Mouse (Mus musculus): Measurements from ENCODE around the gene Cdc42bpg. TPM values are rescaled to one million over a fixed set of nuclear protein-coding genes. Genes with fewer than 3 reads are reported as not detected.

Gene Cdc42bpg
- total and polyA plus RNA-seq, 3 experiments: 0.79 to 4.2 (median 2.3) TPM

DNA sequence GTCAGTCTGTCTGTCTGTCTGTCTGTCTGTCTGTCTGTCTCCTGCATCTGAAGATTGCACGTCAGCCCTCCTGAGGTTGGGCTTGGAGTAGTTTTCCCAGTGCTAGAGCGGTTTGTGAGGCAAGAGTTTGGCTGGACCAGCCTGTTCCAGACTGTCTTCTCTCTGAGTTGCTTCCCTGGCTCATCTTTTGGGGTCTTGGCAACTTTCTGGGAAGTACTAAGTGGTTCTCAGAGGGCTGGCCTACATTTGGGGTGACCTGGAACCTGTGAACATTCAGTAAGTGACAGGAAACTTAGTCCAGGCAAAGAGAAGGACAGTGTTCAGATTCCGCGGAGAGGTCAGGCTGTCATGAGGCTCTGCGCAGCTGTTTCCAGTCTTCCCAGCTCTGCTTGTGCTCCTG, 14.0 kb upstream of the Cdc42bpg start:
- in situ Hi-C loops (cut with MboI; ENCODE audit: low pct_ligation_motif_present, low pct_unique_long_range_greater_than_20kb, low sequenced_read_pairs): no loop called here
- peak overlapping the region; percentile 79 for H3K27ac ChIP-seq (ENCODE audit: insufficient read depth, low read depth)
- TF ChIP-seq TBP (conservative IDR thresholded peaks at IDR 0.05; ENCODE audit: low read depth, low read length) (no peak), KAT2A (IDR thresholded peaks at IDR 0.05; ENCODE audit: insufficient replicate concordance, low read length) (no peak), PAX5 (IDR thresholded peaks at IDR 0.05; ENCODE audit: low read length) (no peak), SIN3A (IDR thresholded peaks at IDR 0.05; ENCODE audit: low read length) (no peak), BHLHE40 (IDR thresholded peaks at IDR 0.05; ENCODE audit: low read depth, low read length) (no peak), USF1 (IDR thresholded peaks at IDR 0.05; ENCODE audit: low read depth, low read length) (no peak), JUN (IDR thresholded peaks at IDR 0.05; ENCODE audit: insufficient read depth, low read depth, low read length) (no peak), MAFK (IDR thresholded peaks at IDR 0.05; ENCODE audit: insufficient replicate concordance, low read length) (no peak), NELFE (IDR thresholded peaks at IDR 0.05; ENCODE audit: low read depth, low read length) (no peak), ZMIZ1 (IDR thresholded peaks at IDR 0.05; ENCODE audit: low read depth, low read length) (no peak), ZKSCAN1 (IDR thresholded peaks at IDR 0.05; ENCODE audit: borderline replicate concordance, low read depth, low read length) (no peak), CTCF (conservative IDR thresholded peaks at IDR 0.05 in 1 of 2, IDR thresholded peaks at IDR 0.05 in 1 of 2; ENCODE audit: low read depth in 2 of 2, low read length in 2 of 2) (no peak)

DNA sequence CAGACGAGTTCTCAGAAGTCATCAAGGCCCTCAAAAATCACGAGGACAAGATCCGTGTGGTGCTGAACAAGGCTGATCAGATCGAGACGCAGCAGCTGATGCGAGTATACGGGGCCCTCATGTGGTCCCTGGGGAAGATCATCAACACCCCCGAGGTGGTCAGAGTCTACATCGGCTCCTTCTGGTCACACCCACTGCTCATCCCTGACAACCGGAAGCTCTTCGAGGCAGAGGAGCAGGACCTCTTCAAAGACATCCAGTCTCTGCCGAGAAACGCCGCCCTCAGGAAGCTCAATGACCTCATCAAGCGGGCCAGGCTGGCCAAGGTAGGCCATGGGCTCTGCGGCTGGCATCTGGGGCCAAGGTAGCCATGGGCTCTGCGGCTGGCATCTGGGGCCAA, 12.0 kb upstream of the Cdc42bpg start:
- in situ Hi-C loops (cut with MboI; ENCODE audit: low pct_ligation_motif_present, low pct_unique_long_range_greater_than_20kb, low sequenced_read_pairs) (no loop called here), dilution Hi-C loops (cut with MboI; ENCODE audit: extremely low pct_ligation_motif_present, extremely low pct_unique_long_range_greater_than_20kb, low sequenced_read_pairs) (no loop called here)
- no peaks in the 10 kb centered on the region for H3K9me3 ChIP-seq (replicated peaks; ENCODE audit: low read length)
- peaks cover 80% of the 10 kb centered on the region for H3K79me2 ChIP-seq (replicated peaks; ENCODE audit: control insufficient read depth, extremely low read depth, insufficient read depth, poor library complexity, severe bottlenecking)
- no peak overlapping the region for H3K9ac ChIP-seq (ENCODE audit: insufficient read depth, low read depth)
- peaks cover 78 to 97% of the 10 kb centered on the region in 2 experiments for H3K4me1 ChIP-seq (ENCODE audit: control insufficient read depth in 1 of 2, insufficient read depth in 2 of 2)
- H3K27ac ChIP-seq (ENCODE audit: insufficient read depth, low read depth): peak overlapping the region; percentile 68
- no peak overlapping the region for H3K4me3 ChIP-seq (replicated peaks in 1 of 3; ENCODE audit: low read depth in 2 of 3, low read length in 2 of 3, poor library complexity in 1 of 3)
- H3K27me3 ChIP-seq (replicated peaks): no peaks in the 10 kb centered on the region
- TF ChIP-seq BHLHE40 (IDR thresholded peaks at IDR 0.05; ENCODE audit: low read depth, low read length): no peak
- TF ChIP-seq ELF1 (IDR thresholded peaks at IDR 0.05; ENCODE audit: low read depth, low read length): no peak
- TF ChIP-seq SIN3A (IDR thresholded peaks at IDR 0.05; ENCODE audit: low read length): no peak
- TF ChIP-seq KAT2A (IDR thresholded peaks at IDR 0.05; ENCODE audit: insufficient replicate concordance, low read length): no peak
- no peak for TF ChIP-seq ZC3H11A (IDR thresholded peaks at IDR 0.05; ENCODE audit: low read depth, low read length)
- no peak for TF ChIP-seq USF2 (conservative IDR thresholded peaks at IDR 0.05; ENCODE audit: low read depth, low read length)
- TF ChIP-seq TCF12 (IDR thresholded peaks at IDR 0.05; ENCODE audit: low read depth, low read length): no peak
- no peak for TF ChIP-seq ZKSCAN1 (IDR thresholded peaks at IDR 0.05; ENCODE audit: borderline replicate concordance, low read depth, low read length)
- no peak for TF ChIP-seq MAX (IDR thresholded peaks at IDR 0.05; ENCODE audit: low read length)
- no peak for TF ChIP-seq RAD21 (IDR thresholded peaks at IDR 0.05; ENCODE audit: low read depth, low read length)
- TF ChIP-seq HCFC1 (IDR thresholded peaks at IDR 0.05; ENCODE audit: low read depth, low read length): no peak
- no peak for TF ChIP-seq SMC3 (IDR thresholded peaks at IDR 0.05; ENCODE audit: low read depth, low read length)
- no peak for TF ChIP-seq EP300 (IDR thresholded peaks at IDR 0.05; ENCODE audit: low read length)
- TF ChIP-seq NELFE (IDR thresholded peaks at IDR 0.05; ENCODE audit: low read depth, low read length): no peak
- TF ChIP-seq MXI1 (IDR thresholded peaks at IDR 0.05; ENCODE audit: low read depth, low read length): no peak
- no peak for TF ChIP-seq USF1 (IDR thresholded peaks at IDR 0.05; ENCODE audit: low read depth, low read length)
- TF ChIP-seq TBP (conservative IDR thresholded peaks at IDR 0.05; ENCODE audit: low read depth, low read length): no peak
- no peak for TF ChIP-seq MYC (IDR thresholded peaks at IDR 0.05; ENCODE audit: low read depth, low read length)
- no peak for TF ChIP-seq MAZ (IDR thresholded peaks at IDR 0.05; ENCODE audit: low read depth, low read length)
- TF ChIP-seq CHD2 (IDR thresholded peaks at IDR 0.05; ENCODE audit: low read length): no peak
- H3K36me3 ChIP-seq (replicated peaks in 1 of 2; ENCODE audit: control insufficient read depth in 1 of 2, insufficient read depth in 1 of 2, low read length in 1 of 2): peaks cover 87 to 92% of the 10 kb centered on the region in 2 experiments
- DNase-seq (ENCODE audit: extremely low read depth): no peak
- no peak overlapping the region for H3K4me2 ChIP-seq (ENCODE audit: insufficient read depth, low read depth, poor library complexity, severe bottlenecking)

More for the DNA sequence above, 14.0 kb upstream of the Cdc42bpg start:
- Histone ChIP-seq H3K9me3 (replicated peaks; ENCODE audit: low read length) (no peaks in the 10 kb centered on the region), H3K9ac (ENCODE audit: insufficient read depth, low read depth) (no peak overlapping the region), H3K79me2 (replicated peaks; ENCODE audit: control insufficient read depth, extremely low read depth, insufficient read depth, poor library complexity, severe bottlenecking) (peaks cover 88% of the 10 kb centered on the region), H3K4me3 (replicated peaks in 1 of 3; ENCODE audit: low read depth in 2 of 3, low read length in 2 of 3, poor library complexity in 1 of 3) (no peak overlapping the region), H3K4me2 (ENCODE audit: insufficient read depth, low read depth, poor library complexity, severe bottlenecking) (no peak overlapping the region), H3K36me3 (replicated peaks in 1 of 2; ENCODE audit: control insufficient read depth in 1 of 2, insufficient read depth in 1 of 2, low read length in 1 of 2) (peaks cover 89 to 92% of the 10 kb centered on the region in 2 experiments), H3K27me3 (replicated peaks) (no peaks in the 10 kb centered on the region), H3K4me1 (ENCODE audit: control insufficient read depth in 1 of 2, insufficient read depth in 2 of 2) (peaks cover 78 to 95% of the 10 kb centered on the region in 2 experiments)
- dilution Hi-C loops (cut with MboI; ENCODE audit: extremely low pct_ligation_motif_present, extremely low pct_unique_long_range_greater_than_20kb, low sequenced_read_pairs): no loop called here
- no peak for DNase-seq (ENCODE audit: extremely low read depth)
